Mouse (Mus musculus): ENCODE data around the gene Klhl33. TPM values are rescaled to one million over a fixed set of nuclear protein-coding genes. Genes with fewer than 3 reads are reported as not detected.
A peak's percentile ranks its signal among the peaks of the same experiment; 100 is the strongest.

The Klhl33 gene
- polyA plus RNA-seq, 1 experiment: 0.04 TPM

DNA sequence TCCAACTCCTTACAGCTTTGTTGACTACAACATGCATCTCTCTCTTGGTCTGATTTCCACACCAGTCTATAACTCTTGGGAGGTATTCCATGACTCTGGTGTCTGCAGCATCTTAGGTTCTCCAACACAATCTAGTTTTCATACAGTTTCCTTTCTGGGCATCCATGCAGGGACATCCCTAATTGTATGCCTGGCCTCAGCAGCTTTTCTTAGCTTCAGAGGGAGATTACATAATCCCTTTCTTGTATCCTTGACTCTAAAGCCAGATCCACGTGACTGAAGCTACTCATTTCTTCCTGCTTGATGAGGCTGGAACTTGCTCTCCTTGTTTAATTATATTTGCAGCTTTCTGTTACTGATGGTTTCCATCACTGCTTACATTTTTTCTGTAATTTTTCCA, 39.3 kb upstream of the Klhl33 start:
- no peaks in the 10 kb centered on the region for H3K36me3 ChIP-seq (ENCODE audit: control insufficient read depth, insufficient read depth, low read length)
- no peak overlapping the region for H3K27ac ChIP-seq (ENCODE audit: control insufficient read depth, insufficient read depth, low read depth, low read length)
- TF ChIP-seq POLR2A (IDR thresholded peaks at IDR 0.05; ENCODE audit: control insufficient read depth, low read depth, low read length) (no peak), CTCF (IDR thresholded peaks at IDR 0.05; ENCODE audit: control insufficient read depth, insufficient read depth, insufficient replicate concordance, low read depth, low read length) (no peak)
- H3K4me3 ChIP-seq (ENCODE audit: control insufficient read depth, low read depth, low read length): no peak overlapping the region
- no peaks in the 10 kb centered on the region for H3K27me3 ChIP-seq (ENCODE audit: control insufficient read depth, insufficient read depth, low read length)
- peaks cover 2% of the 10 kb centered on the region; the same call in 1 of the 2 replicates for H3K4me1 ChIP-seq (ENCODE audit: control insufficient read depth, insufficient read depth, low read length)

DNA sequence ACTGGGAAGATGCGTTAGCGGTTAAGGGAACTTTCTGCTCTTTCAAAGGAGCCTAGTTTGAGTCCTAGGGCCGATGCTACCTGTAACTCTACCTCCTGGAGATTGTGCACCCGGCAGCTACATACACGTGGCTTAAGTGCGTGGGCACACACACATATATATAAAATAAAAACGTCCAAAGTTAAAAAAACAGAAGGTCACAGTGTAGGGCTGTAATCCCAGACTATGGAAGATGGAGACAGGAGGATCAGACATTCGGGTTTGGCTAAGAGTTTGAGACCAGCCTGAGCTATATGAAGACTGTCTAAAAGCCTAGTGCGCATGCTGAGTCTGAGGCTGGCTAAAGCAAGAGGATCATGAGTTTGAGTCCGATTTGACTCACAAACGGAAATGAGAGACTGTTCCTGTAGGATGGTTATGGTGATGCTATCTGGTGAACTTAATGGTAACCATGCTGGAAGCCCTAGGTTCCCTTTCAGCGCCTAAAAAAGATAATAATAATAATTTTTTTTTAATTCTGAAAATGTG, 34.2 kb upstream of the Klhl33 start:
- peaks cover 4% of the 10 kb centered on the region for H3K4me1 ChIP-seq (ENCODE audit: control insufficient read depth, insufficient read depth, low read length)
- TF ChIP-seq POLR2A (IDR thresholded peaks at IDR 0.05; ENCODE audit: control insufficient read depth, low read depth, low read length) (no peak), CTCF (IDR thresholded peaks at IDR 0.05; ENCODE audit: control insufficient read depth, insufficient read depth, insufficient replicate concordance, low read depth, low read length) (no peak)
- H3K27me3 ChIP-seq (ENCODE audit: control insufficient read depth, insufficient read depth, low read length): no peaks in the 10 kb centered on the region
- H3K36me3 ChIP-seq (ENCODE audit: control insufficient read depth, insufficient read depth, low read length): no peaks in the 10 kb centered on the region
- peak overlapping the region; percentile 88 for H3K27ac ChIP-seq (ENCODE audit: control insufficient read depth, insufficient read depth, low read depth, low read length)
- peak overlapping the region; percentile 84 for H3K4me3 ChIP-seq (ENCODE audit: control insufficient read depth, low read depth, low read length)

DNA sequence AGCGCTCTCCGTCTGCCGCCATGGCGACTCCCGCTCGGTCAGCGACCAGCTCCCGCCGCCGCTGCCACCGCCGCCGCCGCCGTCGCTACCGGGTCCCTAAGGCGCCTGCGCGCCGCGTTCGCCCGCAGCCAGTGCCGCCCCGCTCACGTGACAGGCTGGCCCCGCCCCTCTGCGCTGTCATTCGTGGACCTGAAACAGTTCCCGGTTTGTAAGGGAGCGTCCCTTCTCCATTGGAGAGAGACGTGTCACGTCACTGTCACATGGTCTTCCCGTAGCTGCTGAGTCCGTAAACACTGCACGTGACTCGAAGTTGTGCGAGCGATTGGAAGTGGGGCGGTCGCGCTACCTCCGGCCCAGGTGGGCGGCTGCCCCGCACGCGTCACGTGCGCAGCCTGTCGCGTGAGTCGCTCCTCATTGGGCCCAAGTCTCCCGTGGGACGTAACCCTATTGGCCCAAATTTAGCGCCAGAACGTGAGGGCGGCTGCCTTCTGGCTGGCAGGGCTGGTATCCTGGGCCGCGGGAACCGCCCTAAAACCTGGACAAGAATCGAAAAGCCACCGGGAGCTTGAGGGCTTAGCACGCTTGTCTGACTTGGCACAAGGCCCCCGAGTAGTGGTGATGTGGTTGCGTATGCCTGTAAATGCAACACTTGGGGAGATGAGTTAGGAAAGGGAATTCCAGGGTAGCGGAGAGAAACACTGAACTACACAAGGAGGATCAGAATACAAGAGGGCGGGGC, 33.6 kb upstream of the Klhl33 start, which contains the start of the genes Pip4p1 and Pnp:
Gene Pip4p1, minus strand, starts transcription at position 103 of the 739 bp plus-strand sequence.
Gene Pnp, plus strand, starts transcription at position 329 of the 739 bp plus-strand sequence.
- H3K27me3 ChIP-seq (ENCODE audit: control insufficient read depth, insufficient read depth, low read length): no peaks in the 10 kb centered on the region
- peak within 1 kb of the TSS; percentile 84 for H3K4me3 ChIP-seq (ENCODE audit: control insufficient read depth, low read depth, low read length)
- TF ChIP-seq POLR2A (IDR thresholded peaks at IDR 0.05; ENCODE audit: control insufficient read depth, low read depth, low read length): peak; percentile 59
- no peak for TF ChIP-seq CTCF (IDR thresholded peaks at IDR 0.05; ENCODE audit: control insufficient read depth, insufficient read depth, insufficient replicate concordance, low read depth, low read length)
- peaks cover 4% of the 10 kb centered on the region for H3K4me1 ChIP-seq (ENCODE audit: control insufficient read depth, insufficient read depth, low read length)
- H3K36me3 ChIP-seq (ENCODE audit: control insufficient read depth, insufficient read depth, low read length): no peaks in the 10 kb centered on the region
- peak within 1 kb of the TSS; percentile 88 for H3K27ac ChIP-seq (ENCODE audit: control insufficient read depth, insufficient read depth, low read depth, low read length)

DNA sequence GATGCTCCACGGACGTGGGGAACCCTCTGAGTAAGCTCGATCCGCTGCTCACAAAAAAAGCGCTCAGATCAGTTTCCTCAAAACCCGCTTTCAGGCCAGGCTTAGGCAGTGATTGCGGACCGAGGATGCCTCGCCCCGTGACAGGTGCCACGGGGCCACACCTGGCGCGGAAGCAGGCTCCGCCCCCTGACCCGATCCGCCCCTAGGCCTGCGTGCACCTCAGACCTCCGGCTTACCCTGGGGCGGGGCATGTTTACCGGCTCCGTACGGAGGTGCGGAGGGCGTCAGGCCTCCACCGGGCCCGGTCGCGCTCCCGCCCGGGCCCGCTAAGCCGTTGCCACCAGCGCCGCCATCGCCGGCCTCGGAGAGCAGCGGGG, 33.1 kb upstream of the Klhl33 start:
- no peak for TF ChIP-seq POLR2A (IDR thresholded peaks at IDR 0.05; ENCODE audit: control insufficient read depth, low read depth, low read length)
- TF ChIP-seq CTCF (IDR thresholded peaks at IDR 0.05; ENCODE audit: control insufficient read depth, insufficient read depth, insufficient replicate concordance, low read depth, low read length): no peak
- Histone ChIP-seq H3K27ac (ENCODE audit: control insufficient read depth, insufficient read depth, low read depth, low read length) (peak overlapping the region; percentile 88), H3K36me3 (ENCODE audit: control insufficient read depth, insufficient read depth, low read length) (no peaks in the 10 kb centered on the region)

DNA sequence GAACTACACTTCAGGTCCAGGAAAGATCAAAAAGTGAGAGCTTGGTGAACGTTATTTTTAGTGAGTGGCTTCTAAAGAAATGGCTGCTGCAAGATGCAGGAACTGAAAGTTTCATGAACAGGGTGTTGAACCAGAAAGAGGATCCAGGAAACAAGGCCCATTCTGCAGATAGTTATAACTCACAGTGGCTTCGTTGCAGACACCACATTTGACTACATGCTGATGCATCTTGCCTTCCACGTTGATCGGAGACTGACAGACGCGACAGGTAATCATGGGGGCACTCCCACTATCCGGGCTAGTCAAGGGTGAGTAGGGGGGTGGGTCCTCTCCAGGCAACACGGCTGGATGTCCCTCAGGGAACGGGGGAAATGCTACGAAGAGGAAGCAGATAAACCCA, 32.6 kb upstream of the Klhl33 start:
- H3K36me3 ChIP-seq (ENCODE audit: control insufficient read depth, insufficient read depth, low read length): no peaks in the 10 kb centered on the region
- H3K27ac ChIP-seq (ENCODE audit: control insufficient read depth, insufficient read depth, low read depth, low read length): peak overlapping the region; percentile 88
- no peaks in the 10 kb centered on the region for H3K27me3 ChIP-seq (ENCODE audit: control insufficient read depth, insufficient read depth, low read length)
- no peak for TF ChIP-seq POLR2A (IDR thresholded peaks at IDR 0.05; ENCODE audit: control insufficient read depth, low read depth, low read length)
- no peak for TF ChIP-seq CTCF (IDR thresholded peaks at IDR 0.05; ENCODE audit: control insufficient read depth, insufficient read depth, insufficient replicate concordance, low read depth, low read length)
- peak overlapping the region; percentile 84 for H3K4me3 ChIP-seq (ENCODE audit: control insufficient read depth, low read depth, low read length)
- H3K4me1 ChIP-seq (ENCODE audit: control insufficient read depth, insufficient read depth, low read length): peaks cover 5% of the 10 kb centered on the region

More for the DNA sequence above, 33.1 kb upstream of the Klhl33 start:
- no peaks in the 10 kb centered on the region for H3K27me3 ChIP-seq (ENCODE audit: control insufficient read depth, insufficient read depth, low read length)
- H3K4me1 ChIP-seq (ENCODE audit: control insufficient read depth, insufficient read depth, low read length): peaks cover 5% of the 10 kb centered on the region
- H3K4me3 ChIP-seq (ENCODE audit: control insufficient read depth, low read depth, low read length): peak overlapping the region; percentile 84

DNA sequence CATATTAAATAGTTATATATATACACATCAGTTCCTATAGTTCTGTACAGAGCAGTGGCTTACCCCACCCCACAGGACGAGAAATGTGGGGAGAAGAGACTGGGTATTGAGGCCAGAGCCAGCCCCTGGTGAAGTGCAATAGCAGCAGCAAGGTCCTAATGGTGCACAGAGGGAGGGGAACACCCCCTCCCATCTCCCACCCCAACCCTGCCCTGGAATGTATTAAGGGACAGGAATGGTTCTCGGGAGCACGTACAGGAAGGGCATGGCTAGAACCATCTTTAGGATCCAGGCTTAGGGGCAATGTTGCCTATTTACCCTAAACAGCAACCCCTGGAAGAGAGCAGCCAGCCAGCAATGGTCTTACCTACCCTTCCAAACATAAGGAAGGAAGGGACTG, 30.1 kb upstream of the Klhl33 start:
- no peak overlapping the region for H3K27ac ChIP-seq (ENCODE audit: control insufficient read depth, insufficient read depth, low read depth, low read length)
- H3K4me1 ChIP-seq (ENCODE audit: control insufficient read depth, insufficient read depth, low read length): peaks cover 5% of the 10 kb centered on the region
- H3K36me3 ChIP-seq (ENCODE audit: control insufficient read depth, insufficient read depth, low read length): no peaks in the 10 kb centered on the region
- TF ChIP-seq CTCF (IDR thresholded peaks at IDR 0.05; ENCODE audit: control insufficient read depth, insufficient read depth, insufficient replicate concordance, low read depth, low read length) (no peak), POLR2A (IDR thresholded peaks at IDR 0.05; ENCODE audit: control insufficient read depth, low read depth, low read length) (no peak)
- H3K4me3 ChIP-seq (ENCODE audit: control insufficient read depth, low read depth, low read length): no peak overlapping the region
- no peaks in the 10 kb centered on the region for H3K27me3 ChIP-seq (ENCODE audit: control insufficient read depth, insufficient read depth, low read length)

DNA sequence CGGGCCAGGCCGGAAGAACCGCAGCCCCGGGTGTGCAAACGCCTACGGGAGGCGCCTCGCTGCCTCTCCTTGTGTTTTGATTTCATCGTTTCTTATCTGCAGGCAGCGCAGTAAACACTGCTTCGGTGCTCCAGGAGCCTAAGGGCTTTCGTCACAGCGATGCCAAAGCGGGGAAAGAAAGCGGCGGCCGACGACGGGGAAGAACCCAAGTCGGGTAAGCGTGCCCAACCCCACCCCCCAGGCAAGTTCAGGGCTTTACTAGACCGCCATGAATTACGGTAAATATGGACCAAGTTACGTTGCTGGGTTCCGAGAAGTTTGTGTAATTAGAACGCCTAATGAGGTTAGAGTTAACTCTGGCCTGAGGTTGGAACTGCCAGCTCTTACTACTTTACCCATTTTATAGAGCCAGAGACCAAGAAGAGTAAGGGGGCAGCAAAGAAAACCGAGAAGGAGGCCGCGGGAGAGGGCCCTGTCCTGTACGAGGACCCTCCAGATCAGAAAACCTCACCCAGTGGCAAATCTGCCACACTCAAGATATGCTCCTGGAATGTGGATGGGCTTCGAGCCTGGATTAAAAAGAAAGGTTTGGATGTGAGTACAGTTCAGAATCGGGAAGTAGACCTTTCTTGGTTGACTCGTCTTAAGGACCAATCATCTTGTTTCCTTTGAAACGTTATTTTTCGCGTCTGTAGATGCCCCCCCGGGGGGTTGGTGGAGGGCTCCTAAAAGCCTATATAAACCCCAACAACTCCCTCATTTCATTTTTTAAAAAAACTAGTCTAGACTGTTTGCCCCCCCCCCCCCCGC, 28.0 kb upstream of the Klhl33 start:
- Histone ChIP-seq H3K4me3 (ENCODE audit: control insufficient read depth, low read depth, low read length) (peak overlapping the region; percentile 89), H3K36me3 (ENCODE audit: control insufficient read depth, insufficient read depth, low read length) (no peaks in the 10 kb centered on the region; the same call in 1 of the 2 replicates), H3K4me1 (ENCODE audit: control insufficient read depth, insufficient read depth, low read length) (peaks cover 3% of the 10 kb centered on the region), H3K27ac (ENCODE audit: control insufficient read depth, insufficient read depth, low read depth, low read length) (peak overlapping the region; percentile 89), H3K27me3 (ENCODE audit: control insufficient read depth, insufficient read depth, low read length) (no peaks in the 10 kb centered on the region)
- TF ChIP-seq POLR2A (IDR thresholded peaks at IDR 0.05; ENCODE audit: control insufficient read depth, low read depth, low read length) (no peak), CTCF (IDR thresholded peaks at IDR 0.05; ENCODE audit: control insufficient read depth, insufficient read depth, insufficient replicate concordance, low read depth, low read length) (no peak)
